Mouse (Mus musculus) heart, embryonic 16.5 days (tissue): ENCODE results near the gene Ly6g6f. TPM values are rescaled to one million over a fixed set of nuclear protein-coding genes. Genes with fewer than 3 reads are reported as not detected.

Source experiments
- ATAC-seq: fragments of 200-750 bp; cut with Nextera tagmentation; replicated peaks from 2 replicates; pipeline ENCODE4 v1.8.0; 2017; ENCODE audit warnings: moderate number of reproducible peaks; ENCODE audit not compliant: insufficient read depth, low FRiP score; ENCODE audit errors: extremely low read depth
- H3K27ac ChIP-seq: fragments of 300-500 bp; sonication (generic); 2 replicates; pipeline ENCODE4 v1.5.1; 2014; ENCODE audit warnings: mild to moderate bottlenecking, low read length, control low read depth, moderate library complexity
- H3K27me3 ChIP-seq: fragments of 300-500 bp; sonication (generic); 2 replicates; pipeline ENCODE4 v1.6.1; 2014; ENCODE audit warnings: low read length, mixed read lengths; ENCODE audit not compliant: control insufficient read depth, insufficient read depth
- H3K36me3 ChIP-seq: fragments of 300-500 bp; sonication (generic); 2 replicates; pipeline ENCODE4 v1.6.1; 2014; ENCODE audit not compliant: control insufficient read depth, insufficient read depth
- H3K4me1 ChIP-seq: fragments of 300-500 bp; sonication (generic); 2 replicates; pipeline ENCODE4 v1.6.1; 2014; ENCODE audit warnings: low read length, mixed read lengths; ENCODE audit not compliant: control insufficient read depth, insufficient read depth
- H3K4me2 ChIP-seq: fragments of 300-500 bp; sonication (generic); 2 replicates; pipeline ENCODE4 v1.6.1; 2014; ENCODE audit warnings: low read depth, mild to moderate bottlenecking, control low read depth, low read length
- H3K4me3 ChIP-seq: fragments of 300-500 bp; sonication (generic); 2 replicates; pipeline ENCODE4 v1.5.1; 2014; ENCODE audit warnings: mild to moderate bottlenecking, control low read depth, low read length
- H3K9ac ChIP-seq: fragments of 300-500 bp; sonication (generic); 2 replicates; pipeline ENCODE4 v1.6.1; 2014; ENCODE audit warnings: low read length, control low read depth
- H3K9me3 ChIP-seq: fragments of 300-500 bp; sonication (generic); replicated peaks from 2 replicates; pipeline ENCODE4 v1.6.1; 2016; ENCODE audit warnings: low read length; ENCODE audit not compliant: control insufficient read depth
- WGBS: fragments of 180-500 bp; shearing (Covaris S2); extraction: QIAGEN DNeasy Blood & Tissue Kit; methylation state at CpG from one replicate; pipeline ENCODE4 v1.1.7; 2014; 5-methylcytosine and 5-hydroxymethylcytosine counted together
- polyA plus RNA-seq: library from polyadenylated mRNA; unstranded; fragments of >200 nt; fragmentation: Nextera tagmentation; extraction: Ambion mirVana; gene quantifications from 2 replicates; pipeline ENCODE4 v1.2.1, GENCODE M21; 2015

Gene Ly6g6f
- polyA plus RNA-seq, 1 experiment from 2014 or later, result 0.29 TPM

DNA sequence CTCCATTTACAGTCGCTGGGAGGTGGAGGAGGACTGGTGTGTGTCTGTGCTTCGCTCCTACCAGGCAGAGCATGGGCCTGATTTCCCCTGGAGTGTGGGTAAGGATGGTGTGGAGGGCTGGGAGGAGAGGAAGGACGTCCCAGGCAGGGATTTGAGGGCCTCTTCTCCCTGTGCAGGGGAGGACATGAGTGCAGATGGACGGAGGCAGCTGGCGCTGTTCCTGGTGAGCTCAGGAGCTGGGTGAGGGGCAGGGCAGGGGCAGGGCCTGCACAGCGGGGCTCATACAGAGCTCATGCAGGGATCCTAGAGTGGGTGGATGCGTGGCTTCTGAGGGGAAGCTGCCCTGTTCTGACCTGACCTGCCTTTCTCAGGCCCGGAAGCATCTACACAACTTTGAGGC, 16.9 kb upstream of the Ly6g6f start:
- H3K27ac ChIP-seq, result no peak overlapping the region
- peaks cover 6% of the 10 kb centered on the region; the same call in 1 of the 2 replicates for H3K4me1 ChIP-seq
- WGBS, result 54% methylated on average over 8 of the region's 8 CpGs
- no peak overlapping the region for H3K4me2 ChIP-seq
- H3K9me3 ChIP-seq, result no peaks in the 10 kb centered on the region
- no peak overlapping the region for H3K4me3 ChIP-seq
- no peaks in the 10 kb centered on the region for H3K27me3 ChIP-seq
- peaks cover 32% of the 10 kb centered on the region for H3K36me3 ChIP-seq
- H3K9ac ChIP-seq, result no peak overlapping the region
- ATAC-seq, result no peak

DNA sequence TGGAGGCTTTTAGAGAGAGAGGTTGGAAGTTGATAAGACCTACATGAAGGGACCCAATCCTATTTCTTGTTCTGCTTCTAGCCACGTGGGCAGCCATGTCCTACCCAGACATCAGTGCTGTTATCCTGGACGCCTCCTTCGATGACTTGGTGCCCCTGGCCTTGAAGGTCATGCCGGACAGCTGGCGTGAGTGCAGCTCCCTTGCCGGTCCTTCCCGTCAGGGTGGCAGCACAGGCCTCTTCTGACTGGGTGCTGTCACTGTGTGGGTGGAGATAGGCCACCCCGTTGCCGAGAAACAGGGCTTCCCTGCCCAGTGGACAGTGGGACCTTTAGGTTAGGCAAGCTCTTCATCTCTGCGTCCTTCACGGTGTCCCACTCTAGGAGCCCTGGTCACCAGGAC, 15.8 kb upstream of the Ly6g6f start:
- H3K4me2 ChIP-seq, result no peak overlapping the region
- H3K27me3 ChIP-seq, result no peaks in the 10 kb centered on the region
- no peaks in the 10 kb centered on the region for H3K9me3 ChIP-seq
- no peak overlapping the region for H3K27ac ChIP-seq
- WGBS, result 83% methylated on average over 11 of the region's 11 CpGs
- ATAC-seq, result no peak
- peaks cover 39% of the 10 kb centered on the region for H3K36me3 ChIP-seq
- no peak overlapping the region for H3K9ac ChIP-seq
- peaks cover 4% of the 10 kb centered on the region; the same call in 1 of the 2 replicates for H3K4me1 ChIP-seq
- no peak overlapping the region for H3K4me3 ChIP-seq

- Histone ChIP-seq H3K4me1 (peaks cover 2% of the 10 kb centered on the region; the same call in 1 of the 2 replicates), H3K9me3 (no peaks in the 10 kb centered on the region), H3K27me3 (no peaks in the 10 kb centered on the region), H3K36me3 (peaks cover 39% of the 10 kb centered on the region), H3K4me3 (no peak overlapping the region), H3K9ac (no peak overlapping the region), H3K27ac (no peak overlapping the region), H3K4me2 (no peak overlapping the region)
- ATAC-seq, result no peak
- WGBS, result 57% methylated on average over 10 of the region's 10 CpGs
These were observed 14.9 kb upstream of the Ly6g6f start for GRCm38 (mm10) chr17:35100196-35100765.

DNA sequence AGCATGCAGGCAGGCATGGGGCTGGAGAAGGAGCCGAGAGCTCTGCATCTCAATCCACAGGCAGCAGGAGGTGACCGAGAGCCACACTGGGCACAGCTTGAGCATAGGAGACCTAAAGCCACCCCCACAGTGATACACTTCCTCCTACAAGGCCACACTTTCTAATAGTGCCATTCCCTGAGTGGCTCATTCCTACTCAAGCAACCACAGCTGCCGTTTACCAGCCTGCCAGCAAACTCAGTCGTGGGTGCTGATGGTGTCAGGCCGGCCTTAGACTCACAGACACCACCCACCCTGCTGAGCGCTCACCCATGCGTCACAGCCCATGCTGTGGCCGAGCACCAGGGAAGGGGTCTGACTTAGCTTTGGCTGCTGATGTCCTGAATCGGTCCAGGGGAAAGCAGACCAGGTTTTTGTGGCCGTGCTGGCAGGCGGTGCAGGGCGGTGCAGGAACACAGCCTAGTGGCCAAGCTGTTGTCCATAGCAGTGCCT, 11.8 kb upstream of the Ly6g6f start:
- no peak for ATAC-seq
- no peaks in the 10 kb centered on the region for H3K27me3 ChIP-seq
- no peaks in the 10 kb centered on the region for H3K9me3 ChIP-seq
- H3K4me1 ChIP-seq, result no peaks in the 10 kb centered on the region
- H3K9ac ChIP-seq, result no peak overlapping the region
- no peak overlapping the region for H3K4me2 ChIP-seq
- H3K4me3 ChIP-seq, result no peak overlapping the region
- peaks cover 47% of the 10 kb centered on the region for H3K36me3 ChIP-seq
- WGBS, result 89% methylated on average over 12 of the region's 12 CpGs
- H3K27ac ChIP-seq, result no peak overlapping the region

DNA sequence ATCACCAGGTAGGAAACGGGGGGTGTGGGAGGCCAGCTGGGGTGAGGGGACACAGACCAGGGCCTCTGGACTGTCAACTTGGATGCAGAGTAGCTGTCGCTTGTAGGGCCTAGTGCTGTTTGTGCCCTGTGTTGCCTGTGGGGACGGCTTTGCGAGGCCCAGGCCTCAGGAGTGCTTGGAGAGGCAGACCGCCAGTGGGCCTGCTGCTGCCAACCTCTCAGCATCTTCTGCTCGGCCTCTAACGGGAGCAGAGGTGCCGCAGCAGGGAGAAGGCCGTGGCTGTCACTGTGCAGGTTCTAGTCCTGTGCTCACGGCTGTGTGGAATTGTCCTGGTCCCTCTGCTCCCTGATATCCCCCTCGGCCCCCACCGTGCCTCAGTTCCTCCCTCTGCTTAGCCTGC, 11.2 kb upstream of the Ly6g6f start:
- H3K4me3 ChIP-seq, result no peak overlapping the region
- 89% methylated on average over 12 of the region's 12 CpGs for WGBS
- no peaks in the 10 kb centered on the region for H3K9me3 ChIP-seq
- H3K4me2 ChIP-seq, result no peak overlapping the region
- H3K27me3 ChIP-seq, result no peaks in the 10 kb centered on the region
- no peak overlapping the region for H3K27ac ChIP-seq
- H3K36me3 ChIP-seq, result peaks cover 45% of the 10 kb centered on the region
- H3K4me1 ChIP-seq, result no peaks in the 10 kb centered on the region
- H3K9ac ChIP-seq, result no peak overlapping the region; the same call in 1 of the 2 replicates
- ATAC-seq, result no peak

- Histone ChIP-seq H3K4me2 (no peak overlapping the region), H3K9ac (no peak overlapping the region), H3K4me1 (peaks cover 9% of the 10 kb centered on the region), H3K27me3 (no peaks in the 10 kb centered on the region), H3K36me3 (peaks cover 34% of the 10 kb centered on the region), H3K9me3 (no peaks in the 10 kb centered on the region), H3K27ac (no peak overlapping the region), H3K4me3 (no peak overlapping the region)
- no peak for ATAC-seq
- WGBS, result 74% methylated on average over 15 of the region's 15 CpGs
These were observed 9.3 kb upstream of the Ly6g6f start for GRCm38 (mm10) chr17:35094475-35095365.

GRCm38 (mm10) chr17:35092403-35093198, 7.2 kb upstream of the Ly6g6f start:
- WGBS, result 86% methylated on average over 14 of the region's 14 CpGs
- Histone ChIP-seq H3K4me1 (peaks cover 9% of the 10 kb centered on the region), H3K4me2 (no peak overlapping the region), H3K9ac (no peak overlapping the region), H3K27me3 (no peaks in the 10 kb centered on the region), H3K27ac (no peak overlapping the region), H3K36me3 (peaks cover 23% of the 10 kb centered on the region), H3K9me3 (no peaks in the 10 kb centered on the region), H3K4me3 (no peak overlapping the region)
- no peak for ATAC-seq

DNA sequence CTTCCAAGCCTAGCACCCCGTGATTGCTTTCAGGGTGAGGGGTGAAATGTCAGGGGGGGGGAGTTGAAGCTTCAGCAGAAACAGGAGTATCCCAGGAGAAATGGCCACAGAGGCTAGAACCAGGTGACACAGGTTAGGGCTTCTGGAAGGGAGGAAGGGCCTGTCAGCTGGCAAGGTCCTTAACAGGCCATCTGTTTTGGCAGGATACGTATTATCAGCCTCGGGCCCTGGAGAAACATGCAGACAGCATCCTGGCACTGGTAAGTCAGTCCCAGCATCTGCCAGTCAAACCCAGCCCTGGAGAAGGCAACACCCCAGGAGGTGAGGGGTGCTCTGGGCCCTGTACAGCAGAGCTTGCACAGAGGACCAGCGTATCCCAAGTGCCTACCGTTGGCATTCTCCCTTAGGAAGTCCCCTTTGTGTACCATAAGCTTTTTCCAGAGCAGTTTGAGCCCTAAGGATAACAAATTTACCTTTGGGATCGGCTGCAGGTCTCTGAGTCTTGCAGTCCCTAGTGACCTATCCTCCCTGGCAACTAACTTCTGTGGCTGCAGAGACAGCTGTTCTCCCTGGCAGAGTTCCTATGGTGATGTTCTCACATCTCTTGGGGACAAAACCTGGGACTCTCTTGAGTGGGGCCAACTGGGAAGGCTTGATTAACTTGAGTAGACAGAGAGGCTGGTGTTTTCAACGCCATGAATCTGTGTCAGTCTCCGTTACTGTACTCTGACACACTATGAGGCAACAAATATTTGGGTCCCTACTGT, 4.9 kb upstream of the Ly6g6f start:
- WGBS, result 54% methylated on average over 8 of the region's 8 CpGs
- H3K9ac ChIP-seq, result peak overlapping the region; percentile 94
- H3K27ac ChIP-seq, result peak overlapping the region; percentile 98
- peaks cover 9% of the 10 kb centered on the region for H3K4me1 ChIP-seq
- H3K9me3 ChIP-seq, result no peaks in the 10 kb centered on the region
- peak overlapping the region; percentile 78 for H3K4me3 ChIP-seq
- H3K27me3 ChIP-seq, result no peaks in the 10 kb centered on the region
- H3K36me3 ChIP-seq, result peaks cover 14% of the 10 kb centered on the region; the same call in 1 of the 2 replicates
- no peak for ATAC-seq
- H3K4me2 ChIP-seq, result peak overlapping the region; percentile 86
